Mouse (Mus musculus): ENCODE measurements around the gene Gm10277.

DNA sequence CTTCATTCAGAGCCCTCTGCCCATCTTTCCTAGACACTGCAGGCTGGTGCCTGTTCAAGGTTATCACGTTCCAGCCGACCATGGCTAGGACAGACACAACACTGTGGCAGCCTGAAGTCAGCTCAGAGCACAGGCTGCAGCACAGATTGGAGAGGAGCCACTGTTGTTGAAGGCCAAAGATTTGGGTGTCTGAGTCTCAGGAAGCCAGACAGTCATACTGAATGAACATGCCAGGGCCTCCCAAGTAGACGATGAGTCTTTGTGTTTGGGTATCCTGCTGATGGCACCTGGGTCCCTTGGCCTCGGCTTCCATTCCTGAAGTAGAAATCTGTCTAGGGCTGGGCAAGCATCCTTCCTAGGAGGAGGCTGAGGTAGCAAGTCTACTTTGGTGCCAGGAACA lies 45.0 kb upstream of the Gm10277 start:
- TF ChIP-seq CTCF (conservative IDR thresholded peaks at IDR 0.05; ENCODE audit: insufficient read depth, insufficient read length, low read depth, low read length): no peak
- no peak for TF ChIP-seq POLR2A (IDR thresholded peaks at IDR 0.05; ENCODE audit: low read depth, low read length)

Data from kidney, adult 2 months (tissue).